Mouse (Mus musculus) olfactory bulb, adult 2 months (tissue): ENCODE data around the gene Zc3h18.

Experiments
- CTCF ChIP-seq: fragments of 200-500 bp; IDR thresholded peaks from 2 replicates; pipeline ENCODE4 v1.5.1; 2012; ENCODE audit warnings: low read depth, mild to moderate bottlenecking, low read length, moderate library complexity; ENCODE audit not compliant: insufficient read depth
- POLR2A ChIP-seq: fragments of 200-500 bp; IDR thresholded peaks from 2 replicates; pipeline ENCODE4 v1.6.1; 2012; ENCODE audit warnings: mild to moderate bottlenecking, low read depth, low read length, moderate library complexity; ENCODE audit not compliant: insufficient read depth

GRCm38 (mm10) chr8:122331134-122331523, 45.3 kb upstream of the Zc3h18 start:
- TF ChIP-seq CTCF (no peak), POLR2A (no peak)
